Mouse (Mus musculus) macrophage (primary cell): Measurements from ENCODE around the gene Ppp2ca. TPM values are rescaled to one million over a fixed set of nuclear protein-coding genes. Genes with fewer than 3 reads are reported as not detected.

Experiments
- H3K27ac ChIP-seq: fragments of 350-480 bp; formaldehyde crosslinking; 2 replicates; pipeline ENCODE4 v1.9.0; 2021
- H3K36me3 ChIP-seq: fragments of 350-480 bp; formaldehyde crosslinking; 2 replicates; pipeline ENCODE4 v1.9.0; 2021; ENCODE audit errors: inconsistent target
- H3K4me3 ChIP-seq: fragments of 350-480 bp; formaldehyde crosslinking; 2 replicates; pipeline ENCODE4 v1.9.0; 2021; ENCODE audit errors: inconsistent target
- H3K79me2 ChIP-seq: fragments of 350-480 bp; formaldehyde crosslinking; 2 replicates; pipeline ENCODE4 v1.9.0; 2021; ENCODE audit errors: inconsistent target
- WGBS: methylation state at CpG from one replicate; pipeline ENCODE4 v1.1.7; 2026; ENCODE audit warnings: inconsistent platforms; ENCODE audit not compliant: missing documents; 5-methylcytosine and 5-hydroxymethylcytosine counted together
- polyA plus RNA-seq: library from polyadenylated mRNA; stranded (reverse); fragments of 250-400 nt; gene quantifications from 3 replicates; pipeline ENCODE4 v1.2.4, GENCODE M21; 2018; ENCODE audit warnings: inconsistent platforms
- total RNA-seq, 78 experiments: library from RNA; depleted of rRNA; stranded (reverse); fragments of 250-400 nt; gene quantifications; 1 replicate in 9 of 78; 2 replicates in 24 of 78; 3 replicates in 43 of 78; 4 replicates in 2 of 78; pipeline ENCODE4 v1.2.4; 2018; ENCODE audit warnings: inconsistent platforms in 56 of 78

Ppp2ca gene
- 100 to 1,000 TPM in 20 of 26 experiments, 10 to 100 TPM in 6; 86.3 to 210 (median 116) TPM for total RNA-seq (2018; cell fraction: chromatin; rRNA removed)
- 10 to 100 TPM; 44.6 to 65.4 (median 51.8) TPM for total RNA-seq (2018; cell fraction: cytosol; rRNA removed)
- 100 to 1,000 TPM in 3 of 26 experiments, 10 to 100 TPM in 23; 57.3 to 121 (median 81.3) TPM for total RNA-seq (2018; cell fraction: nucleus; rRNA removed)
- 37.3 to 58.5 TPM (median 57.0 TPM) in 3 replicates for polyA plus RNA-seq

- H3K4me3 ChIP-seq = peak within 1 kb of the TSS; percentile 75
- no peaks in the 10 kb centered on the region for H3K36me3 ChIP-seq
- H3K27ac ChIP-seq = peak within 1 kb of the TSS; percentile 75
- H3K79me2 ChIP-seq = peaks cover 43% of the 10 kb centered on the region
- WGBS = 1% methylated on average over 34 of the region's 53 CpGs
Observed at GRCm38 (mm10) chr11:52098398-52098946, at the start of gene Ppp2ca. Gene Ppp2ca (plus strand): TSS chr11:52098681.

GRCm38 (mm10) chr11:52053371-52053770 is 45.1 kb upstream of the Ppp2ca start:
- H3K79me2 ChIP-seq = no peaks in the 10 kb centered on the region
- H3K4me3 ChIP-seq = no peak overlapping the region
- WGBS = 83% methylated on average over 6 of the region's 6 CpGs
- H3K27ac ChIP-seq = no peak overlapping the region
- no peaks in the 10 kb centered on the region for H3K36me3 ChIP-seq

DNA sequence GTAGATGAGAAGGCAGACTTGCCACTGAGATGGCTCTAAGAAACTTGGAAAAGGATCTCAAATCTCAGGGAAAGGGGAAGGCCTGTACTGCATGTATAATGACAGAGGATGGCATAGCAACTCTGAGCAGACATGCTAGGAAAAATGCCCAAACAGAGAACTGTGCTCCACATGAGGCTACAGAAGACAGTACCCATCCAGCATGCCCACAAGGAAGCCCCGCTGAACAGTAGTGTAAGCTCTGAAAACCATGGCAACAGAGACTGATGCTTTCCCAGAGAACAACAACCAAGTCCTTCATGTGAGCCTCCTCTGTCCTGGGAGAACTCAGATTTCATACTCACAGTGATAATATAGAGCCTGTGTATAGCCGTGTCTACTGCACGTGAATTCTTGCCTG is 43.8 kb upstream of the Ppp2ca start:
- 97% methylated on average over 3 of the region's 3 CpGs for WGBS
- Histone ChIP-seq H3K4me3 (no peak overlapping the region), H3K27ac (no peak overlapping the region), H3K79me2 (no peaks in the 10 kb centered on the region), H3K36me3 (no peaks in the 10 kb centered on the region)

GRCm38 (mm10) chr11:52056198-52056597 is 42.3 kb upstream of the Ppp2ca start:
- 54% methylated on average over 5 of the region's 5 CpGs for WGBS
- Histone ChIP-seq H3K36me3 (no peaks in the 10 kb centered on the region), H3K4me3 (no peak overlapping the region)

DNA sequence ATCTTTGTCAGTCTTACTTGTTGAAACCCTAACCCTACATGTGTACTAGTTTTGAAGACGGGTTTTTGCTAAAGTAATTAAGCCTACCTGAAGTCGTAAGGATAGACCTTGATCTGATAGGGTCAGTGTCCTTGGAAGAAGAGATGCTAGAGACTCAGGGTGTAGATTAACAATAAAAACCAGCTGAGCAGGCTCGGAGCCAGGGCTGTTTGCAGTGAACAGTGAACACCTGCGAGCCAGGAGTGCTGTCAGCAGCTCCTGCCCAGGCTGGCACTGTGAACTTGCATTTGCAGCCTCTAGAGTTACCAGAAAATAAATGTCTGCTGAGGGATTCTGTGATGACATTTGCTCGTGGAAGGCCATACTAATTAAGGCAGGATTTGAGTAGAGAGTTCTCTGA is 39.5 kb upstream of the Ppp2ca start:
- Histone ChIP-seq H3K4me3 (no peak overlapping the region), H3K36me3 (no peaks in the 10 kb centered on the region), H3K79me2 (no peaks in the 10 kb centered on the region), H3K27ac (no peak overlapping the region)
- WGBS = 94% methylated on average over 5 of the region's 5 CpGs

More at GRCm38 (mm10) chr11:52056198-52056597, 42.3 kb upstream of the Ppp2ca start:
- H3K79me2 ChIP-seq = no peaks in the 10 kb centered on the region
- peak overlapping the region; percentile 48 for H3K27ac ChIP-seq

DNA sequence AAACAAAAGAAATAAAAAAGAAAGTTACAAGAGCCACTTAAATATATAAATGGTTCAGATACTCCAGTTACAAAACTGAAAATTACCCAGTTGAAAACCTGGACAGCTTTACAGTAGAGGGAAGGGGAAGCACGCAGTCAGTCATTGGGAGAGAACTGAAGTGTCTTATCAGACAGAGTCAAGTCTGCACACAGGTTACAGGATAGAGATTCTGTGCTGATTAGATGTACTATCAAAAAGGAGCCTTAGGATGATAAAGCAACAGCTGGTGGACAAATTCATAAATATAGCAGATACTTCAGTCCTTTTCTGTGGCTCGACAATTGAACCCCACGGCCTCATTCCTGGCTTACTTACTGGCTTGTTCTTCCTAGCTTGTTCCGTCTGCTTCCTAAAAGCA is 38.2 kb upstream of the Ppp2ca start:
- Histone ChIP-seq H3K4me3 (no peak overlapping the region), H3K36me3 (no peaks in the 10 kb centered on the region), H3K79me2 (no peaks in the 10 kb centered on the region), H3K27ac (no peak overlapping the region)
- WGBS = 93% methylated on average over 4 of the region's 4 CpGs

GRCm38 (mm10) chr11:52062406-52062805 is 36.1 kb upstream of the Ppp2ca start:
- Histone ChIP-seq H3K27ac (no peak overlapping the region), H3K36me3 (no peaks in the 10 kb centered on the region), H3K4me3 (no peak overlapping the region), H3K79me2 (no peaks in the 10 kb centered on the region)
- 91% methylated on average over 5 of the region's 5 CpGs for WGBS

- Histone ChIP-seq H3K4me3 (no peak overlapping the region), H3K36me3 (no peaks in the 10 kb centered on the region), H3K27ac (no peak overlapping the region), H3K79me2 (no peaks in the 10 kb centered on the region)
- WGBS = 14% methylated on average over 3 of the region's 3 CpGs
Observed at GRCm38 (mm10) chr11:52064398-52064797, 34.1 kb upstream of the Ppp2ca start.

GRCm38 (mm10) chr11:52065841-52066240 is 32.6 kb upstream of the Ppp2ca start:
- no peak overlapping the region for H3K4me3 ChIP-seq
- H3K36me3 ChIP-seq = no peaks in the 10 kb centered on the region
- 0% methylated on average over 5 of the region's 5 CpGs for WGBS
- 0 out of 2 replicates have a peak overlapping the region, but pooled peaks have one; percentile 1 for H3K27ac ChIP-seq
- no peaks in the 10 kb centered on the region for H3K79me2 ChIP-seq

DNA sequence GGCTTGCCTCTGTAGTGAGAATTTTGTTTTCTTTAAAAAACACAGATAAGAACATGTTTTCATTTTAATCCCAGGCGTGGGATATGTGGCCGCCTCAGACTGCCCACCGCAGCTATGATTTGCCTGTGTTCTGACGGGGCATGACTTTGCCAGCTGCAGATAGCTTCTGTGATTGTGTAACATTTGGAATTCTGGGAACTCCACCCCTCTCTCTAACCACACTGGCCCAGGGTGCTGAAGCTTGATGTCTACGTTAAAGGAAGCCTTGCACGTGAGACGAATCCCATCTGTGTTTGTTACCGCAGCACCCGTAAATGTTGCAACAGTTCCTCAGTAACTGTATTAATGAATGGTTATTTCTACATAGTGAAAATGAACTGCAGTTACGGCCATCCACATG is 26.7 kb upstream of the Ppp2ca start:
- H3K27ac ChIP-seq = no peak overlapping the region
- no peaks in the 10 kb centered on the region for H3K79me2 ChIP-seq
- no peak overlapping the region for H3K4me3 ChIP-seq
- no peaks in the 10 kb centered on the region for H3K36me3 ChIP-seq
- 5% methylated on average over 7 of the region's 10 CpGs for WGBS

GRCm38 (mm10) chr11:52073528-52074170 is 24.8 kb upstream of the Ppp2ca start:
- Histone ChIP-seq H3K36me3 (no peaks in the 10 kb centered on the region), H3K79me2 (no peaks in the 10 kb centered on the region), H3K4me3 (no peak overlapping the region), H3K27ac (no peak overlapping the region)
- 74% methylated on average over 8 of the region's 8 CpGs for WGBS

DNA sequence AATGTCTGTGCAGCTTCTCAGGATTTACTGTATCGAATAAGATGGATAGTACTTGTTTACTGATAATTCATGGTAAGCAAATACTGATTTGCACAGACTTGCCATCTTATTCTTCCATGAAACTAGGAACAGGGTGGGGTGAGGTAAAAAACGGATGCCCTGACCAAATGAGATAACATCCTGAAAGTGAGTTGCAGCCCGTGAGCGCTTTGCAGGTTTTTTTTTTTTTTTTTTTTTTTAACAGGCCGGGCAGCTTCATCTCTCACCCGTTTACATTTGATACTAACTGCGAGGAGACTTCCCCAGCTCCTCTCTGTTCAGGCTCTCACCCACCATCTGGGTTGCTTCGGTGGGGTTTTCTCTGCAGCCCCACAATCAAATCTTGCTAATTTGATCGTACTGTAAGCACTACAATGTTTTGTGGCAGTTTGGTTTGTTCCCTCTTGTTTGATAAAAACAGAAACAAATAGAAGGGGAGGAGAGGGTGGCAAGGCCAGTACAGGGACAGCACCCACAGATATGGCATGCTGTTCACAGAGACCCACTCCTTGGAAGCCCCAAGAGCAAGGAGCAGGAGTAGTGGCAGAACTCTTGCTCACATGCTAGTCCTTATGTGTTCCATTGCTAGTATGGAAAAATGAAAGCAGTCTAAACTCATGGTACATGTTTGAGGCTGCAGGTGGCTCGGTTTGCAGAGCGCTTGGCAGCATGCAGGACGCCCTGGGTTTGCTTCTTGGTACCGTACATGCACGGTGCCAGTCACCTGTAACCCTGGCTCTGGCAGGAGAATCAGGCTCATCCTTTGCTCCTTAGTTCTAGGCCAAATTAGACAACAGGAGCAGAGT is 23.6 kb upstream of the Ppp2ca start:
- Histone ChIP-seq H3K79me2 (no peaks in the 10 kb centered on the region), H3K4me3 (no peak overlapping the region), H3K36me3 (no peaks in the 10 kb centered on the region), H3K27ac (0 out of 2 replicates have a peak overlapping the region, but pooled peaks have one; percentile 17)
- 36% methylated on average over 13 of the region's 14 CpGs for WGBS

DNA sequence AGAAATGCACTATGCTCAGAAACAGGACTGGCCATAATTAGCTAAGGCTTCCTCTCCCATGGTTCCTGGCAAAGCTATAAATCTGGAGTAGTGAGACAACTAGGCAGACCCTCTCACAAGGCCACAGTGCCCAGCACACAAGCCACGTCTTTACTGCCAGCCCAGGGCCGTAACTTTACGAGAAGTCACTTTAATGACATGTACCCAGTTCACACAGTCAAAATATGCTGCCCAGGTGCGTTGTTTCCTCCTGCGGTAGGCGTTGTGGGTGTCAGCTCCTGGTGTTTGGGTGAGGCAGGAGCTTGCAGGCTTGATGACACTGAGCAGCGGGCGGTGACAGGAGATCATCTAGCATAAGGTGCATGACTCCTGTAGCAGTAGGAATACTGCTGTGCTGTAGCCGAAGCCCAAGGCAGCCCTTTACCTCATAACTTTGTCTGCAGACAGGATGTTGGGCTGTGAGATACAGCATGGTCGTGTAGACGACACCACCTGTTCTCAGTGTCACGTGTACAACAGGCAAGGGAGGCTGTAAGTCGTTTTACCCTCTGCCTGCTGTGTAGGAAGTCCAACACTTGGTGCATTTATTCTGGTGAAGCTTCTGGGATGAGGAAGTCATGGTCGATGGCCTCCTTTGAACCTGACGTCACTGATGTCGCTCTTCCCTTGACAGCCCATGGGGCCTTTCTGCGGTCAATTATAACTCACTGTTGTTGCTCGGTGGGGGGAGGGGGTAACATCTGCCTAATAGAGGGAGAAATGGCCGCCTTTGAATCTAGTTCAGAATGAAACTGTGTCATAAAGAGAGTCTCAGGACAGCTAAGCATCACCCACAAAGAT is 22.5 kb upstream of the Ppp2ca start:
- no peak overlapping the region for H3K4me3 ChIP-seq
- H3K36me3 ChIP-seq = no peaks in the 10 kb centered on the region
- no peaks in the 10 kb centered on the region for H3K79me2 ChIP-seq
- WGBS = 31% methylated on average over 19 of the region's 19 CpGs
- peak overlapping the region; percentile 47 for H3K27ac ChIP-seq
